Mouse (Mus musculus) thymus, adult 2 months (tissue): ENCODE measurements at regions not wholly inside any gene's neighbourhood (a gene's known extent, or its start where the extent isn't known, plus 50 kb on each side); places are given as distances from the start of the nearest gene placed in this dataset.

ENCODE experiments used
- DNase-seq: peaks from one replicate; pipeline ENCODE4 v3.0.0; 2021
- H3K27ac ChIP-seq: fragments of 200-500 bp; 2 replicates; pipeline ENCODE4 v1.5.1; 2012; ENCODE audit warnings: low read length, control low read depth; ENCODE audit not compliant: control insufficient read depth, insufficient read depth
- H3K27me3 ChIP-seq: fragments of 200-500 bp; 2 replicates; pipeline ENCODE4 v1.6.1; 2012; ENCODE audit warnings: mild to moderate bottlenecking, low read length, moderate library complexity, mixed read lengths; ENCODE audit not compliant: control insufficient read depth, insufficient read depth
- H3K36me3 ChIP-seq: fragments of 200-500 bp; 2 replicates; pipeline ENCODE4 v1.6.1; 2012; ENCODE audit warnings: mild to moderate bottlenecking, low read length, moderate library complexity; ENCODE audit not compliant: control insufficient read depth, insufficient read depth
- H3K4me1 ChIP-seq: fragments of 200-500 bp; replicated peaks from 2 replicates; pipeline ENCODE4 v1.6.1; 2012; ENCODE audit warnings: low read length; ENCODE audit not compliant: control insufficient read depth, insufficient read depth
- H3K4me3 ChIP-seq: fragments of 200-500 bp; 2 replicates; pipeline ENCODE4 v1.5.1; 2012; ENCODE audit warnings: mild to moderate bottlenecking, low read length, control low read depth, moderate library complexity; ENCODE audit not compliant: control insufficient read depth, insufficient read depth
- CTCF ChIP-seq: fragments of 200-500 bp; IDR thresholded peaks from 2 replicates; pipeline ENCODE4 v1.5.1; 2012; ENCODE audit warnings: mild to moderate bottlenecking, control low read depth, low read length, moderate library complexity, borderline replicate concordance; ENCODE audit not compliant: control insufficient read depth, poor library complexity, insufficient read depth; ENCODE audit errors: extremely low read depth
- POLR2A ChIP-seq: fragments of 200-500 bp; IDR thresholded peaks from 2 replicates; pipeline ENCODE4 v1.6.1; 2012; ENCODE audit warnings: mild to moderate bottlenecking, low read length, control low read depth, moderate library complexity; ENCODE audit not compliant: control insufficient read depth, poor library complexity, insufficient read depth; ENCODE audit errors: extremely low read depth
- WGBS: fragments of 180-500 bp; shearing (Covaris S2); methylation state at CpG from one replicate; pipeline ENCODE4 v1.1.7; 2018; 5-methylcytosine and 5-hydroxymethylcytosine counted together

- no peak for TF ChIP-seq POLR2A
- TF ChIP-seq CTCF, result no peak
- Histone ChIP-seq H3K27ac (no peak overlapping the region), H3K4me3 (no peak overlapping the region), H3K4me1 (no peaks in the 10 kb centered on the region), H3K27me3 (no peaks in the 10 kb centered on the region), H3K36me3 (no peaks in the 10 kb centered on the region)
- peak; percentile 3 for DNase-seq
- 91% methylated on average over 4 of the region's 4 CpGs for WGBS
Measured at GRCm38 (mm10) chr3:120747678-120748077, 423.8 kb downstream of the Rwdd3 start.

- no peak for DNase-seq
- no peak overlapping the region for H3K4me3 ChIP-seq
- WGBS, result 97% methylated on average over 6 of the region's 6 CpGs
- H3K27ac ChIP-seq, result no peak overlapping the region
- TF ChIP-seq CTCF, result no peak
- no peak for TF ChIP-seq POLR2A
- H3K27me3 ChIP-seq, result no peaks in the 10 kb centered on the region
- no peaks in the 10 kb centered on the region for H3K4me1 ChIP-seq
- no peaks in the 10 kb centered on the region for H3K36me3 ChIP-seq
Measured at GRCm38 (mm10) chr3:120733332-120733731, 438.2 kb downstream of the Rwdd3 start.

DNA sequence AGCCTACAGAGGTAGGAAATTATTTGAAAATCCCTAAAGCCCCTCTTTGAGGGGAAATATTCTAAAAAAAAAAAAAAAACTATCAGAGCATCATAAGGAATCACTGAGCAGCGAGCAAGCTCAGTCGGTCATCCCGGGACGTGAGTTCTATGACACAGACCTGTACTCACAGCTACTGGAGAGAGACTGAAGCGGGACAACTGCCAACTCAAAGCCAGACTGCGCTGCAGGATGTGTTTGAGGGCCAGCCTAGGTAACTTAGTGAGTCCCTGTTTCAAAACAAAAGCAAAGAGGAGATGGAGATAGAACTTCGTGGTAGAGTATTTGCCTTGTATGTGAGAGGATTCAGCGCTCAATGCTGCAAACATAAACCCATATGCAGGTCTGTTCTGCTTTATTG, 439.1 kb downstream of the Rwdd3 start:
- 89% methylated on average over 8 of the region's 8 CpGs for WGBS
- H3K27me3 ChIP-seq, result no peaks in the 10 kb centered on the region
- H3K4me1 ChIP-seq, result no peaks in the 10 kb centered on the region
- no peak for TF ChIP-seq CTCF
- no peak for DNase-seq
- no peak overlapping the region for H3K4me3 ChIP-seq
- H3K36me3 ChIP-seq, result no peaks in the 10 kb centered on the region
- H3K27ac ChIP-seq, result no peak overlapping the region

GRCm38 (mm10) chr3:120731287-120731686, 440.2 kb downstream of the Rwdd3 start:
- 87% methylated on average over 9 of the region's 9 CpGs for WGBS
- H3K36me3 ChIP-seq, result no peaks in the 10 kb centered on the region
- no peaks in the 10 kb centered on the region for H3K4me1 ChIP-seq
- no peak for DNase-seq
- no peaks in the 10 kb centered on the region for H3K27me3 ChIP-seq
- TF ChIP-seq CTCF (no peak), POLR2A (no peak)
- H3K4me3 ChIP-seq, result no peak overlapping the region
- H3K27ac ChIP-seq, result no peak overlapping the region

- DNase-seq, result no peak
- TF ChIP-seq CTCF (no peak), POLR2A (no peak)
- Histone ChIP-seq H3K4me3 (no peak overlapping the region), H3K27ac (no peak overlapping the region), H3K36me3 (no peaks in the 10 kb centered on the region), H3K27me3 (no peaks in the 10 kb centered on the region), H3K4me1 (no peaks in the 10 kb centered on the region)
- WGBS, result 86% methylated on average over 4 of the region's 4 CpGs
Measured at GRCm38 (mm10) chr3:120730225-120730624, 441.3 kb downstream of the Rwdd3 start.

GRCm38 (mm10) chr3:120729671-120730070, 441.8 kb downstream of the Rwdd3 start:
- H3K4me1 ChIP-seq, result no peaks in the 10 kb centered on the region
- WGBS, result 74% methylated on average over 5 of the region's 5 CpGs
- H3K4me3 ChIP-seq, result no peak overlapping the region

GRCm38 (mm10) chr3:120685227-120685626, 486.3 kb downstream of the Rwdd3 start:
- TF ChIP-seq POLR2A, result no peak
- no peak for TF ChIP-seq CTCF
- Histone ChIP-seq H3K27ac (no peak overlapping the region), H3K27me3 (no peaks in the 10 kb centered on the region), H3K4me3 (no peak overlapping the region), H3K4me1 (no peaks in the 10 kb centered on the region), H3K36me3 (no peaks in the 10 kb centered on the region)
- no peak for DNase-seq
- whole genome bisulfite sequencing, result 58% methylated on average over 4 of the region's 4 CpGs

More at GRCm38 (mm10) chr3:120729671-120730070, 441.8 kb downstream of the Rwdd3 start:
- Histone ChIP-seq H3K36me3 (no peaks in the 10 kb centered on the region), H3K27me3 (no peaks in the 10 kb centered on the region), H3K27ac (no peak overlapping the region)
- DNase-seq, result no peak
- TF ChIP-seq CTCF, result no peak
- TF ChIP-seq POLR2A, result no peak
